Mouse (Mus musculus): ENCODE measurements around the gene Trrap. TPM values are rescaled to one million over a fixed set of nuclear protein-coding genes. Genes with fewer than 3 reads are reported as not detected.

Trrap gene
- polyA plus RNA-seq, 1 experiment from 2014 or later = 101 TPM

DNA sequence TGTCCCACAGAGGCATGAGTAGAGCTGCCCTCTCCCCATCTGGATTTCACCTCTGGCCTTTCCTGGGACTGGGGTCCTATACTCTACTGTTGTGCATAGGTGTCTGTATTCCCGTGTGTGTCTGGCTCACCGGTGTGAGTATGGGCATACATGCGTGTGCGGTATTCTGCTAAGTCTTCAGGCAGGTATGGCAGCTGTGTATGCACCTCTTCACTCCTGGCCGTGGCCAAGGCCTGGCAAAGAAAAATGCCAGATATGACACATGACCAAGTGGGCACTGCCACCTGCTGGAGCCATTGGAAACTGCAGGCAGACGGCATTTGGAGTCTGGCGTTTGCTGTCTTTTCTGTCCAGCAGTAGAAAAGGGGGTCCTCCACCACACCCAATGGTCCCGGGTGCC, 32.6 kb upstream of the Trrap start:
- Histone ChIP-seq H3K27ac (ENCODE audit: low read length) (no peak overlapping the region), H3K36me3 (ENCODE audit: control insufficient read depth, insufficient read depth, low read length) (no peaks in the 10 kb centered on the region), H3K9me3 (ENCODE audit: control insufficient read depth, low read depth, low read length) (no peaks in the 10 kb centered on the region), H3K4me2 (replicated peaks; ENCODE audit: low read depth, low read length) (no peak overlapping the region), H3K4me1 (ENCODE audit: control insufficient read depth, insufficient read depth, low read length) (no peaks in the 10 kb centered on the region), H3K27me3 (ENCODE audit: control insufficient read depth, insufficient read depth, low read length) (no peaks in the 10 kb centered on the region), H3K9ac (replicated peaks; ENCODE audit: low read depth, low read length) (no peak overlapping the region), H3K4me3 (ENCODE audit: low read depth, low read length) (no peak overlapping the region)
- no peak for ATAC-seq (ENCODE audit: insufficient number of reproducible peaks, insufficient read depth, low FRiP score, low read depth)
- WGBS = 24% methylated on average over 8 of the region's 8 CpGs

DNA sequence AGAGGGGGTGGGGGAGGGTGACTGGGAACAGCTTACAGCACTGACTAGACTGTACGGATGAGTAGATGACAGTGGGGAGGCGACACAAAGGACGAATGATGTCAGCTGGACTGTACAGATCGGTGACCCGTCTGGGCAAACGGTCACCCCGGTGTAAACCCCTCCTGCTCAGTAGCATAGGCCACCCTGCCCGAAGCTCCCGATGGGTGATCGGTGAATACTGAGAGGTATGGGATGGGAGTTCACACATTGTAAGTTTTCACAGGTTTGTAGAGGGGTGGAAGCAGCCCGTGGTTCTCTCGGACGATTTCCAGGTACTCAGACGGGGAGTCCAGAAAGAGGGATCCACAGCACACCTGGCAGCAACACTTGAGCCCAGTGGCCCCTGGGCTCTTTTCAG, 30.4 kb upstream of the Trrap start:
- no peak overlapping the region for H3K27ac ChIP-seq (ENCODE audit: low read length)
- no peak overlapping the region for H3K9ac ChIP-seq (replicated peaks; ENCODE audit: low read depth, low read length)
- no peak overlapping the region for H3K4me2 ChIP-seq (replicated peaks; ENCODE audit: low read depth, low read length)
- no peaks in the 10 kb centered on the region for H3K4me1 ChIP-seq (ENCODE audit: control insufficient read depth, insufficient read depth, low read length)
- H3K9me3 ChIP-seq (ENCODE audit: control insufficient read depth, low read depth, low read length) = no peaks in the 10 kb centered on the region
- H3K27me3 ChIP-seq (ENCODE audit: control insufficient read depth, insufficient read depth, low read length) = no peaks in the 10 kb centered on the region
- no peaks in the 10 kb centered on the region for H3K36me3 ChIP-seq (ENCODE audit: control insufficient read depth, insufficient read depth, low read length)
- ATAC-seq (ENCODE audit: insufficient number of reproducible peaks, insufficient read depth, low FRiP score, low read depth) = no peak
- 79% methylated on average over 14 of the region's 14 CpGs for WGBS
- H3K4me3 ChIP-seq (ENCODE audit: low read depth, low read length) = no peak overlapping the region

DNA sequence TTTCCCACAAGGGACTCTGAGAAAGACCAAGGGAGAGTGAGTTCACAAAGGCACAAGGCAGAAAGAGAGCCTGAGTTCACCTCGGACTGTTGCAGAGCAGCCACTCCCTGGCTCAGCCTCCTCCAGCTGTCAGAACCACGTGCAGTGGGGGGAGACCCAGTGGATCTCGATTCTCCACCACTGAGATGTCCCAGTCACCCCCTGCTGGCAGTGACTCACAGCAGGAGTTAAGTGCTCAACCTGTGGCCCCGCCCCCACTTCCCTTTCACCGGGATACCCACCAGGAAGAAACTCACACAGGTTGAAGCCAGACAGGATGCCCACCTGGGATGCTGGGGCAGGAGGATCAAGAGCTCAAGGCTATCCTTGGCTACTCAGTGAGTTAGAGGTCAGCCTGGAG, 15.1 kb upstream of the Trrap start:
- Histone ChIP-seq H3K27me3 (ENCODE audit: control insufficient read depth, insufficient read depth, low read length) (no peaks in the 10 kb centered on the region), H3K4me3 (ENCODE audit: low read depth, low read length) (no peak overlapping the region), H3K9ac (replicated peaks; ENCODE audit: low read depth, low read length) (no peak overlapping the region), H3K36me3 (ENCODE audit: control insufficient read depth, insufficient read depth, low read length) (no peaks in the 10 kb centered on the region), H3K4me1 (ENCODE audit: control insufficient read depth, insufficient read depth, low read length) (no peaks in the 10 kb centered on the region), H3K27ac (ENCODE audit: low read length) (no peak overlapping the region), H3K9me3 (ENCODE audit: control insufficient read depth, low read depth, low read length) (no peaks in the 10 kb centered on the region), H3K4me2 (replicated peaks; ENCODE audit: low read depth, low read length) (no peak overlapping the region)
- no peak for ATAC-seq (ENCODE audit: insufficient number of reproducible peaks, insufficient read depth, low FRiP score, low read depth)
- 5% methylated on average over 5 of the region's 5 CpGs for WGBS

DNA sequence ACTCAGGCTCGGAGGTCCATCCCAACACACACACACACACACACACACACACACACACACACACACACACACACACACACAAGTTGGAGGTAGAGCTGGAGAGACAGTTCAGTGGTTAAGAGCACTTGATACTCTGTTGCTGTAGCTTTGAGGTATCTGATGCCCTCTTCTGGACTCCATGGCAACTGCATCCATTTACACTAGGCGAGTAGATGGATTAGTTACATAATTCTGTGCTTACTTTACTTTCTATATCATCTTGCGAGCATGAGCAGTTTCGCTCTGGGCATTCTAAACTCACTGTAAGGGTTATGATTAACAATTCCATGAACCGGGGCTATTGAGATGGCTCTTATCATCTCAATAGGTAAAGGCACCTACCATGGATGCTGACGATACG, 14.5 kb upstream of the Trrap start:
- H3K4me1 ChIP-seq (ENCODE audit: control insufficient read depth, insufficient read depth, low read length) = no peaks in the 10 kb centered on the region
- no peaks in the 10 kb centered on the region for H3K27me3 ChIP-seq (ENCODE audit: control insufficient read depth, insufficient read depth, low read length)
- ATAC-seq (ENCODE audit: insufficient number of reproducible peaks, insufficient read depth, low FRiP score, low read depth) = no peak
- no peaks in the 10 kb centered on the region for H3K9me3 ChIP-seq (ENCODE audit: control insufficient read depth, low read depth, low read length)
- no peak overlapping the region for H3K4me2 ChIP-seq (replicated peaks; ENCODE audit: low read depth, low read length)
- H3K36me3 ChIP-seq (ENCODE audit: control insufficient read depth, insufficient read depth, low read length) = no peaks in the 10 kb centered on the region
- 53% methylated on average over 7 of the region's 7 CpGs for WGBS
- H3K27ac ChIP-seq (ENCODE audit: low read length) = no peak overlapping the region
- H3K4me3 ChIP-seq (ENCODE audit: low read depth, low read length) = no peak overlapping the region
- H3K9ac ChIP-seq (replicated peaks; ENCODE audit: low read depth, low read length) = no peak overlapping the region

DNA sequence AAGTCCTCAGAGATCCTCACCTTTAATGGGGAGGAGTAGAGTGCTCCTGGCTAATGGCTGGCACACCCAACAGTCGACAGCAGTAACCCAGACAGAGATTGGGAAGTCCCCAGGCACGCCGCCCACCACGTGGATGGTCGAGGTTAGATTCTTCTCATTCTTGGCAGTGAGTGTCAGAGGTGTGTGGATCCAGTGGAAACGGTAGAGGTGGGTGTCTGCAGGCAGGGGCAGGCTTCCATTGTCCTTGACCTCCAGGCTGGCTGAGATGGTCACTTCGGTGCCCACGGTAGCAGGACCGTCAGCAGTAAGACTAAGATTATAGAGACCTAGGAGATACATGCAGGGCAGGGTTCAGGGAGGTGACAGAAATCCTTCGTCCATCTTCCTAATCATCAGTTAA, 12.3 kb upstream of the Trrap start:
- no peak overlapping the region for H3K4me2 ChIP-seq (replicated peaks; ENCODE audit: low read depth, low read length)
- H3K27ac ChIP-seq (ENCODE audit: low read length) = no peak overlapping the region
- 45% methylated on average over 10 of the region's 10 CpGs for WGBS
- no peaks in the 10 kb centered on the region for H3K9me3 ChIP-seq (ENCODE audit: control insufficient read depth, low read depth, low read length)
- H3K27me3 ChIP-seq (ENCODE audit: control insufficient read depth, insufficient read depth, low read length) = no peaks in the 10 kb centered on the region
- H3K9ac ChIP-seq (replicated peaks; ENCODE audit: low read depth, low read length) = no peak overlapping the region
- H3K36me3 ChIP-seq (ENCODE audit: control insufficient read depth, insufficient read depth, low read length) = no peaks in the 10 kb centered on the region
- H3K4me1 ChIP-seq (ENCODE audit: control insufficient read depth, insufficient read depth, low read length) = no peaks in the 10 kb centered on the region
- no peak overlapping the region for H3K4me3 ChIP-seq (ENCODE audit: low read depth, low read length)
- no peak for ATAC-seq (ENCODE audit: insufficient number of reproducible peaks, insufficient read depth, low FRiP score, low read depth)

DNA sequence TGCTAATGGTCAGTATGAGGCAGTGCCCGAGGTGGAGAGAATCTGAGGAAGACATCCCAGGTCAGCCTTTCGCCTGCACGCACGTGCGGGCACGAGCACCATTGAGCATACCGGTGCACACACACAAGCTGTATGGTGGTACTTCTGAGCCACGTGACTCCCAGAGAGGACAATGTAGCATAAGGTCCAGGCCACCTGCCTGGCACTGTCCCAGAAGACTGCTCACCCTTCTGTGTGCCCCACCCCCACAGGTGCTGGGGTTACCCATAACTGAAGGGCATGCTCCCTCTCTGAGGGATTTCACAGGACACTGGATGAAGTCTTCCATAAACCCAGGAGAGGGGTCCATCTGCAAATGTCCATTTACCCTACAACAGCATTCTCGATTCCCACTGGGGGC, 10.1 kb upstream of the Trrap start:
- Histone ChIP-seq H3K9ac (replicated peaks; ENCODE audit: low read depth, low read length) (no peak overlapping the region), H3K27me3 (ENCODE audit: control insufficient read depth, insufficient read depth, low read length) (0 out of 2 replicates have a peak, but pooled peaks cover 7% of the 10 kb centered on the region), H3K27ac (ENCODE audit: low read length) (no peak overlapping the region), H3K4me2 (replicated peaks; ENCODE audit: low read depth, low read length) (no peak overlapping the region), H3K4me3 (ENCODE audit: low read depth, low read length) (no peak overlapping the region), H3K4me1 (ENCODE audit: control insufficient read depth, insufficient read depth, low read length) (no peaks in the 10 kb centered on the region; the same call in 1 of the 2 replicates), H3K36me3 (ENCODE audit: control insufficient read depth, insufficient read depth, low read length) (no peaks in the 10 kb centered on the region), H3K9me3 (ENCODE audit: control insufficient read depth, low read depth, low read length) (no peaks in the 10 kb centered on the region)
- WGBS = 84% methylated on average over 9 of the region's 9 CpGs
- ATAC-seq (ENCODE audit: insufficient number of reproducible peaks, insufficient read depth, low FRiP score, low read depth) = no peak

DNA sequence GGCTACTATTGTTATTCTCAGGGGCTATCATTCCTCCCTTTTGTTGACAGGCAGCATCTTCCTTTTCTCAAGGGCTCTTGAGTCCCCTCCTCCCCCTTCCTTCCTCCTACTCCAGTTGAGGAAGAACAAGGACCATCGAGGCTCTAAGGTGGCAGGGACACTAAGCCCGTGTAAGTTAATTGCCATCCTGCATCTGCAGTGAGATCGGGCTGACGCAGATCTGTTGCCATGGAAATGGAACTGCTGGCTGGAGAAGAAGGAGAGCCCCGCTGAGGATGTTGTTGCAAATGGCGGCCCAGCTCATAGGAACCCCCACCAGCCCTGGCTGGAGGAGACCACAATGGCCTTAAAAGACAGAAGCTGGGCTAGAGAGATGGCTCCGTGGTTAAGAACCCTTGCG, 9.1 kb upstream of the Trrap start:
- no peak overlapping the region for H3K9ac ChIP-seq (replicated peaks; ENCODE audit: low read depth, low read length)
- no peak overlapping the region for H3K4me2 ChIP-seq (replicated peaks; ENCODE audit: low read depth, low read length)
- no peaks in the 10 kb centered on the region for H3K36me3 ChIP-seq (ENCODE audit: control insufficient read depth, insufficient read depth, low read length)
- H3K27ac ChIP-seq (ENCODE audit: low read length) = no peak overlapping the region
- no peak overlapping the region for H3K4me3 ChIP-seq (ENCODE audit: low read depth, low read length)
- H3K4me1 ChIP-seq (ENCODE audit: control insufficient read depth, insufficient read depth, low read length) = no peaks in the 10 kb centered on the region; the same call in 1 of the 2 replicates
- 20% methylated on average over 8 of the region's 8 CpGs for WGBS
- H3K9me3 ChIP-seq (ENCODE audit: control insufficient read depth, low read depth, low read length) = no peaks in the 10 kb centered on the region
- no peak for ATAC-seq (ENCODE audit: insufficient number of reproducible peaks, insufficient read depth, low FRiP score, low read depth)
- 0 out of 2 replicates have a peak, but pooled peaks cover 7% of the 10 kb centered on the region for H3K27me3 ChIP-seq (ENCODE audit: control insufficient read depth, insufficient read depth, low read length)

DNA sequence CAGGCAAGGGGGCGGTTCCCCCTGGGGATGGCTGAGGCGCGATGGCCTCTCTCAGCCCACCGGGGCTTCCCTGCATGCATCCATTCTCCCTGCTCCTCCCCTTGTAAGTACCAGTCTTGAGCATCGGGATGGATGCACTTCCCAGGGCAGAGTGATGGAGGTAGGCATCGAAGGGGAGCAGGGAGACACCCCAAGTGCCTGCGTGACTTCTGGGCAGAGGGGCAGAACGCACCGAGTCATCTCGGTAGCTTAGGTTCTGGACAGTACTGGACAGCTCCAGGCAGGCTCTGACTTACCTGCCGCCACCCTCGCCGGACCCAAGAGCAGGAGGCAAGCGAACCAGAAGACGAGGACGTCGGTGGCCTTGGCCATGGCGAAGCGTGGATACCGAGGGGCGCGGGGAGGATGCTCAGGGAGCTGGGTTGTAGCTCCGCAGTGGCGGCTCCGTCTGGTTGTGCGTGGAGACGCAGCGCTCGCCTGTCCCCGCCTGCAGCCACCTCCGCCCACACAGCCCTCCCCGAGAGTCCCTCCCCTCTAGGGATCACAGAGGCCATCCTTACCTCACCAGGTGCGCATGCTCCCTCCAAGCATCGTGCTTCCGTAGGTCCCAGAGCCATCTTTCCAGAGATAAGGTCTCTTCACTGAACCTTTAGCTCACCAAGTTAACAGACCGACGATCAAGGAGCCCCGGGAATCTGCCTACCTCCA, 6.2 kb upstream of the Trrap start, which contains the start of gene Tmem130:
Gene Tmem130 (minus strand): TSS at position 658 of the 708 bp plus-strand sequence.
- Histone ChIP-seq H3K27ac (ENCODE audit: low read length) (no peak within 1 kb of the TSS), H3K4me3 (ENCODE audit: low read depth, low read length) (peak within 1 kb of the TSS; percentile 12), H3K4me2 (replicated peaks; ENCODE audit: low read depth, low read length) (peak within 1 kb of the TSS; percentile 35), H3K9ac (replicated peaks; ENCODE audit: low read depth, low read length) (no peak within 1 kb of the TSS), H3K36me3 (ENCODE audit: control insufficient read depth, insufficient read depth, low read length) (no peaks in the 10 kb centered on the region), H3K9me3 (ENCODE audit: control insufficient read depth, low read depth, low read length) (no peaks in the 10 kb centered on the region), H3K27me3 (ENCODE audit: control insufficient read depth, insufficient read depth, low read length) (0 out of 2 replicates have a peak, but pooled peaks cover 7% of the 10 kb centered on the region), H3K4me1 (ENCODE audit: control insufficient read depth, insufficient read depth, low read length) (no peaks in the 10 kb centered on the region; the same call in 1 of the 2 replicates)
- WGBS = 1% methylated on average over 38 of the region's 38 CpGs
- ATAC-seq (ENCODE audit: insufficient number of reproducible peaks, insufficient read depth, low FRiP score, low read depth) = peak; percentile 71; the same call in 1 of the 2 replicates

DNA sequence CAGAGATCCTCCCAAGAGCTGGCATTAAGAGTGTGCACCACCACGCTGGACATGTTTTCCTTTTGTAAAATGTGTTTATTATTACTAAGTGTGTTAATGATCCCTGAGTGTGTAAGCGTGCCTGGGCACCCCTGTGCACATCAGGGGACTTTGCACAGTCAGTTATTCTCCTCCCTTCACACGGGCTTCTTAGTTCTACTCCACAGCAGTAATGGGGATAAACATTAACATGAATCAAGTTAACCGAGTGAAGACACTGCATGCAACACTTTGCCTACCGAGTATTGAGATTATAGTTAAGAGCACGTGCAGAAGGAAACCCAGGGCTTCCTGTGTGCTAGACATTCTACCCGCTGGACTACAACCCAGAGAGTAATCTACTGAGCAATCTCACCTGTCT, 1.5 kb upstream of the Trrap start:
- Histone ChIP-seq H3K27ac (ENCODE audit: low read length) (no peak overlapping the region), H3K9ac (replicated peaks; ENCODE audit: low read depth, low read length) (no peak overlapping the region), H3K4me1 (ENCODE audit: control insufficient read depth, insufficient read depth, low read length) (peaks cover 9% of the 10 kb centered on the region; the same call in 1 of the 2 replicates), H3K9me3 (ENCODE audit: control insufficient read depth, low read depth, low read length) (no peaks in the 10 kb centered on the region), H3K36me3 (ENCODE audit: control insufficient read depth, insufficient read depth, low read length) (peaks cover 5% of the 10 kb centered on the region), H3K27me3 (ENCODE audit: control insufficient read depth, insufficient read depth, low read length) (0 out of 2 replicates have a peak, but pooled peaks cover 3% of the 10 kb centered on the region), H3K4me3 (ENCODE audit: low read depth, low read length) (no peak overlapping the region), H3K4me2 (replicated peaks; ENCODE audit: low read depth, low read length) (no peak overlapping the region)
- ATAC-seq (ENCODE audit: insufficient number of reproducible peaks, insufficient read depth, low FRiP score, low read depth) = no peak
- WGBS = 67% methylated on average over 7 of the region's 7 CpGs

Data from stomach, embryonic 14.5 days (tissue).